Mouse (Mus musculus): ENCODE measurements around the gene 9330182L06Rik.

DNA sequence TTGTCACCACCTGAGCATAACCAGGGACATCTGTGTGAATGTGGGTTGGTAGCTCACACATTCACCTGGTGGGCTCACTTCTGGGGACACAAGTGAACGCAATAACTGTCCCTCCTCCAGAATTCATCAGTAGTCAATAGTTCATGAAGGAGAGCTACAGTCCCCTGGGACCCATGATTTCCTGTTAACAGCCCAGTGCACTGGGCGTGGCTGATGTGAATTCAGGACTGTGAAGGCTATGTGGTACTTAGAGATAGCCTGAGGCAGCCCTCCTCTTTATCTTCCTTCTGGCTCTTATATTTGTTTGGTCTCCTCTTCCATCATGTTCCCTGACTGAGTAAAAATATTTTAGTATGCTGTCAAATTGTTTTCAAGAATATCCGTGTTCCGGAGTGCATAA, 1.6 kb upstream of the 9330182L06Rik start:
- TF ChIP-seq POLR2A (IDR thresholded peaks at IDR 0.05; ENCODE audit: low read depth, low read length) (no peak), CTCF (conservative IDR thresholded peaks at IDR 0.05; ENCODE audit: insufficient read depth, insufficient read length, low read depth, low read length) (no peak)

All from kidney, adult 2 months (tissue).